Mouse (Mus musculus) cortical plate, adult 2 months (tissue): ENCODE data around the gene Rnf166. TPM values are rescaled to one million over a fixed set of nuclear protein-coding genes. Genes with fewer than 3 reads are reported as not detected.

Experiments
- H3K27ac ChIP-seq: fragments of 200-500 bp; 2 replicates; pipeline ENCODE4 v1.5.1; 2012; ENCODE audit warnings: low read length, control low read depth, inconsistent platforms; ENCODE audit not compliant: insufficient read depth
- H3K4me1 ChIP-seq: fragments of 200-500 bp; 2 replicates; pipeline ENCODE4 v1.6.1; 2011; ENCODE audit warnings: low read length; ENCODE audit not compliant: control insufficient read depth, insufficient read depth
- H3K4me3 ChIP-seq: fragments of 200-500 bp; 2 replicates; pipeline ENCODE4 v1.5.1; 2011; ENCODE audit warnings: mild to moderate bottlenecking, low read length, control low read depth; ENCODE audit not compliant: insufficient read depth
- CTCF ChIP-seq: fragments of 200-500 bp; IDR thresholded peaks from 2 replicates; pipeline ENCODE4 v1.5.1; 2011; ENCODE audit warnings: mild to moderate bottlenecking, control low read depth, low read length; ENCODE audit not compliant: insufficient read depth; ENCODE audit errors: extremely low read depth
- POLR2A ChIP-seq: fragments of 200-500 bp; IDR thresholded peaks from 2 replicates; pipeline ENCODE4 v1.6.1; 2011; ENCODE audit warnings: mild to moderate bottlenecking, low read length, control low read depth; ENCODE audit not compliant: insufficient read depth; ENCODE audit errors: extremely low read depth
- polyA plus RNA-seq: library from polyadenylated mRNA; depleted of rRNA; stranded (reverse); fragments of >200 nt; gene quantifications from 2 replicates; pipeline ENCODE4 v1.2.3, GENCODE M21; 2012

The Rnf166 gene
- polyA plus RNA-seq, 1 experiment = 76.8 TPM

DNA sequence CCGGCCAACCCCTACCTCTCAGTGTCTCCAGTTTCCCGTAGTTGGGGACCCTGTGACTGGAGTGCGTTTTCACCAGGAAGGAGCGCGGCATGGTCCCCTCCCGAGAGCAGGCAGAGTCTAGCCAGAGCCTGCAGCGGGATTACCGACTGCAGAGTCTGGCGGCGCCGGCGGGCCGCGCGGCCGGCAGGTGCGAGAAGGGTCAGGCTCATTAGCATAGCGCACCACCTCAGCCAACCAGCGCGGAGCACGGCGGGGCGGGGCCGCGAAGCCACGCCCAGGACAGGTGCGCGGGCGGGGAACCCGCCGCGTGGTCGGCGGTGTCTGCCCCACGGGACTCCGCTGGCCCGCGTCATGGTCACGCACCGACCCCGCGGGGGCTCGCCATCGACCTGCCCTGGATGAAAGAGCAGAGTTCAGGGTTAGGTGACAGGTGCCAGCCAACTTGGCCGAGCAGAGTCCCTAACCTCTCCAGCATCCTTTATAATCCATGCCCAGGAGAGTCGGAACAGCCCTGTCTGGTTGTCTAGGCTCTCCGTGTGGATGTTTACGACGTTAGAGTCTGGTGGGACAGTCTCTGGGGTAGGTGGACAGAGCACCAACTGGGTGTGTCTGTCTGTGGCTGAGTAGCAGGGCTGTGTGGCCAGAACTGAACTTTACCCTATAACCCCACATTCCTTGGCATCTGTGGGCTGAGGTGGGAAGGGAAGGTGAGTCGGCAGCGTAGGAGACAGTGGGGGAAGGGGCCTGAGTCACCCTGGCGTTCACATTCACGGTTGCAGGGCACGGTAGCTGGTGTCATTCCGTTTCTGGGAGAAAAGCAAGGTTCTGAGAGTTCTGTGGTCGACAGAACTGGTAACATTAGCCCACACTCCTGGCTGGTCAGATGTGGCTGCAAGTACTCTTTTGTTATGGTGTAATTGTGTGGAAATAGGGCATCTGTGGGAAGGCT lies 15.1 kb downstream of the Rnf166 start, which contains the start of gene Snai3:
TSS of gene Snai3 (minus strand) at position 210 of the 949 bp plus-strand sequence.
- Histone ChIP-seq H3K27ac (peak within 1 kb of the TSS; percentile 46), H3K4me1 (peaks cover 9% of the 10 kb centered on the region), H3K4me3 (no peak within 1 kb of the TSS)
- TF ChIP-seq CTCF (no peak), POLR2A (no peak)

DNA sequence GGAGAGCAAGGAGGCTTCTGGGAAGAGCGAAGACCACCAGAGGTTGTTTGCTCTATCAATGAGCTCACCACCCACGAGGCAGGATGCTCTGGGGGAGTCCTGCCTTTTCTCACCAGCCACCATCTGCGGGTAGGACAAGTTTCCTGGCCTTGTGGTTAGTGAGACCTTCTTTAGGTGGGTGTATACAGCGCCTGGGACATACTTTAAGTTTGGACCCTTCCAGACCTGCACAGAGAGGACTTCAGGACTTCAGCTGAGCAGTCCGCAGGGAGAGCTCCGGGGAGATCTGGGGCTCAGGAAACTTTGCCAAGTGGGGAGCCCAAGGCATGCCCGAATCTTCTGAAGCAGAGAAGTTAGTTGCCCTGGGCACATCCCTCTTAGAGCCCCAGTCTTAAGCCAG lies 15.9 kb downstream of the Rnf166 start:
- Histone ChIP-seq H3K4me1 (peaks cover 9% of the 10 kb centered on the region), H3K4me3 (no peak overlapping the region), H3K27ac (no peak overlapping the region)
- TF ChIP-seq CTCF = no peak
- TF ChIP-seq POLR2A = no peak

GRCm38 (mm10) chr8:122459218-122459900 lies 16.5 kb downstream of the Rnf166 start:
- peaks cover 9% of the 10 kb centered on the region for H3K4me1 ChIP-seq
- no peak overlapping the region for H3K27ac ChIP-seq
- no peak overlapping the region for H3K4me3 ChIP-seq
- TF ChIP-seq POLR2A (no peak), CTCF (0 out of 2 replicates have a peak, but pooled peaks have one; percentile 11)

DNA sequence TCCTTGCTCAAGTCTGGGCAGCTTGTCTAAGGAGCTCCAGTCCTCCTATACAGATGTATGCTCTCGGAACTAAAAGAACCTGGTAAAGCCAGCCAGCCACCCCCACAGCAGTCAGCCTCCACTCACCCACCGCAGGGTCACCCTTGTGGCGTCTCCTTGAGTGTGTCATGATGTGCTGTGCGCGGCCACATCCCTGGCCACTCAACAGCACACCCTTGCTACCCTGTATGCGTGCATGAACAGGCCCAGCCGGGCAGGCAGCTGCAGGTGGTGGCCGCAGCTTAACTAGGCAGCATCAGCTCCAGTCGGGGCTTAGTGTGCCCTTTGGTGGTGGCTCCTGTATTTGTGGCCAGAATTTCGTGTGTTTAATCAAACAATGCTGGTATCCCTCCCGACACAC lies 18.7 kb downstream of the Rnf166 start:
- no peak for TF ChIP-seq POLR2A
- no peak for TF ChIP-seq CTCF
- Histone ChIP-seq H3K27ac (no peak overlapping the region), H3K4me3 (no peak overlapping the region), H3K4me1 (peaks cover 9% of the 10 kb centered on the region)

- no peak overlapping the region for H3K27ac ChIP-seq
- no peak overlapping the region for H3K4me3 ChIP-seq
- TF ChIP-seq POLR2A (no peak), CTCF (no peak)
- H3K4me1 ChIP-seq = peaks cover 2% of the 10 kb centered on the region
Observed at GRCm38 (mm10) chr8:122454409-122454808, 21.5 kb downstream of the Rnf166 start.

- H3K4me3 ChIP-seq = no peak overlapping the region
- peaks cover 2% of the 10 kb centered on the region for H3K4me1 ChIP-seq
- no peak overlapping the region for H3K27ac ChIP-seq
- TF ChIP-seq POLR2A (no peak), CTCF (no peak)
Observed at GRCm38 (mm10) chr8:122452154-122452553, 23.7 kb downstream of the Rnf166 start.

- TF ChIP-seq CTCF (no peak), POLR2A (no peak)
- H3K27ac ChIP-seq = no peak overlapping the region
- peaks cover 2% of the 10 kb centered on the region for H3K4me1 ChIP-seq
- H3K4me3 ChIP-seq = no peak overlapping the region
Observed at GRCm38 (mm10) chr8:122451161-122451703, 24.6 kb downstream of the Rnf166 start.

- TF ChIP-seq POLR2A (no peak), CTCF (no peak)
- Histone ChIP-seq H3K27ac (no peak overlapping the region), H3K4me1 (no peaks in the 10 kb centered on the region), H3K4me3 (no peak overlapping the region)
Observed at GRCm38 (mm10) chr8:122445203-122445602, 30.7 kb downstream of the Rnf166 start.

- Histone ChIP-seq H3K4me3 (peak overlapping the region; percentile 71), H3K27ac (peak overlapping the region; percentile 79), H3K4me1 (no peaks in the 10 kb centered on the region)
- peak; percentile 56 for TF ChIP-seq POLR2A
- TF ChIP-seq CTCF = no peak
Observed at GRCm38 (mm10) chr8:122444058-122444748, 31.7 kb downstream of the Rnf166 start.
